Mouse (Mus musculus): Measurements from ENCODE around the gene Pax5.

Gene Pax5

GRCm38 (mm10) chr4:44674973-44675372 is 35.3 kb downstream of the Pax5 start:
- POLR2A ChIA-PET, result interaction anchor here in 1 of 4 experiments (0.7 kb wide), 1 partner anchor 181 kb away, joined by 3 read pairs; no protein-coding TSS in a partner anchor
- CTCF ChIA-PET, result no interaction called here

- ChIA-PET CTCF (interaction anchor here in 2 of 4 experiments (0.5 to 0.6 kb wide), 2 partner anchors 96 to 291 kb away, joined by 3 read pairs; no protein-coding TSS in a partner anchor), POLR2A (interaction anchor here in 2 of 4 experiments (0.5 to 1.1 kb wide), 2 partner anchors 11 to 929 kb away, joined by 3 to 8 read pairs; no protein-coding TSS in a partner anchor)
These were observed 36.6 kb downstream of the Pax5 start for GRCm38 (mm10) chr4:44673726-44674125.

DNA sequence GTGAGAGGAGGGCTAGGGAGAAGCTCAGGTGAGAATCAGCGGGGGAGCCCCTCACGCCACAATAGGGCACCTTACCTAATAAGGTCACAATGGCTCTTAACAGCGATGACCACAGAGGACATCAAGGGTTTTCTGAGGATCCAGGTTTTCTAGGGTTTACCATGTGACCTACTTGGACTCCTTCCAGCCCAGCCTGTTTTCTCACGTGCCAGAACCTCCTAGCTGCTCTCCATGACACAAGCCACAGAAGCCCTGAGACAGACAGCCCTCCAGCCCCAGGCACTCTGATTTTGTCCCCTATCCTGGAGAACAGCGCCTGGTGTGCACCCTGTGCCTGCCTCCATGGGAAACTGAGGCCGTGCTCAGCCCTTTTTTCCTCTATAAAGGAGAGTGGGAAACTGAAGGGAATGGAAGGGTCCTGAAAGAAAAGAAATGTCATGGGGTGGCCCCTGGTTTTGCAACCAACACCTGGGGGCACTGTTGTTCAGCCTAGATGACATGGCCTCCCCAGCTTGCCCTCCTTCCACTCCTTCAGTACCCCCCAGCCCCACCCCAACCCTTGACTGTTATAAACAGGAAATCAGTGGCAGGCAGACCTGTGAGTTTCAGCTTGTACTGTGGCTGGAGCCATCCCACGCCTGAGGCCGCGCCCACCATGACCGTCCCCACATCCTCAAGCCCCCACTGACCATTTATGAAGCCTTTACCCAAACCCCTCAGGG is 37.9 kb downstream of the Pax5 start:
- ChIA-PET CTCF (interaction anchor here in 1 of 4 experiments (0.7 to 1.5 kb wide), 2 partner anchors 15 to 52 kb away, joined by 3 to 4 read pairs; no protein-coding TSS in a partner anchor), POLR2A (interaction anchor here in 1 of 4 experiments (1.7 kb wide), 1 partner anchor 84 kb away, joined by 8 read pairs; the partner anchor contains the start of gene Zcchc7)

GRCm38 (mm10) chr4:44671486-44671885 is 38.8 kb downstream of the Pax5 start:
- ChIA-PET POLR2A (interaction anchor here in 2 of 4 experiments (0.6 to 1.7 kb wide), 4 partner anchors 45 to 302 kb away, joined by 3 to 8 read pairs (median 7); partner anchors contain the start of gene Zcchc7 (in 1 of the 2)), CTCF (interaction anchor here in 2 of 4 experiments (0.6 to 1.5 kb wide), 3 partner anchors 16 to 103 kb away, joined by 3 to 4 read pairs (median 3); no protein-coding TSS in a partner anchor)

DNA sequence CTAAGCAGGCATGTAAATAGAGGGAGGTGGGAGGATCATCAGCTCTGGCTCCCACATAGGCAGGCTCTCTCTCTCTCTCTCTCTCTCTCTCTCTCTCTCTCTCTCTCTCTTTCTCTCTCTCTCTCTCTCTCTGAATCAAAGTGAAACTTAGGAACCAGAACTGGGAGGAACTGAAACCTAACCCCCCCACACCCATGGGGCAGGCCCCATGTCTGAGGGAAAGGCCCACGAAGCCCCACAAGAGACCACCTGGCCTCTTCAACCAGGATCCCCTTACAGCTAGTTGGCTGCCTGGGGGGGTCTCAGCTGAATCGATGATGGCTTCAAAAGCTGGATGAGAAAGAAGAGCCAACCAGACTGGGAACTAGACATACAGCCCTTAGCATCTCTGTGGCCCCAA is 39.3 kb downstream of the Pax5 start:
- POLR2A ChIA-PET, result interaction anchor here in 2 of 4 experiments (0.6 to 1.7 kb wide), 4 partner anchors 44 to 302 kb away, joined by 3 to 8 read pairs (median 7); partner anchors contain the start of gene Zcchc7 (in 1 of the 2)
- CTCF ChIA-PET, result interaction anchor here in 3 of 4 experiments (0.5 to 0.7 kb wide), 4 partner anchors 97 to 1239 kb away, joined by 3 to 16 read pairs (median 4); no protein-coding TSS in a partner anchor

DNA sequence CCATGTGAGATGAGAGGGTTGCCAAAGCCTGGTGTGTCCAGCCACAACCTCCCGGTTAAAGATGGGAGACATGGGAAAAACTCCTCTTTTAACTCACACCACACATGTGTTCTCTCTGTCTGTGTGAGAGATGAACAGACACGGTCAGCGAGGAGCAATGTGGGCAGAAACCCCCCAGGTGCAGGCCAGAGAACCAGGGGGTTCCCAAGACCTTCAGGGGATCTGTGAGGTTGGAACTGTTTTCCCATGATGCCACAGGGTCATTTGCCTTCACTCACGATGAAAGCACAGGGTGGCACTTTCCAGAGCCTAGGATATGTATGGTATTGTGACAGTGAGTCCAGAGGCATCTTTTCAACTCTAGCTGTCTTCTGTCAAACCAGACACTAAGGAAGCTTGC is 39.9 kb downstream of the Pax5 start:
- ChIA-PET CTCF (interaction anchor here in 3 of 4 experiments (0.5 to 2.1 kb wide), 5 partner anchors 9 to 1239 kb away, joined by 3 to 16 read pairs (median 4); no protein-coding TSS in a partner anchor), POLR2A (interaction anchor here in 1 of 4 experiments (1.1 kb wide), 1 partner anchor 191 kb away, joined by 3 read pairs; no protein-coding TSS in a partner anchor)

GRCm38 (mm10) chr4:44669485-44670181 is 40.7 kb downstream of the Pax5 start:
- ChIA-PET POLR2A (interaction anchor here in 3 of 4 experiments (0.6 to 2.6 kb wide), 9 partner anchors 34 to 1328 kb away, joined by 3 to 12 read pairs (median 3); partner anchors contain the start of gene Zbtb5 (in 1 of the 3)), CTCF (interaction anchor here (0.5 to 2.1 kb wide), 29 partner anchors 8 to 1410 kb away, joined by 3 to 14 read pairs (median 3); partner anchors contain the start of gene Zcchc7 (in 1 of the 4))

DNA sequence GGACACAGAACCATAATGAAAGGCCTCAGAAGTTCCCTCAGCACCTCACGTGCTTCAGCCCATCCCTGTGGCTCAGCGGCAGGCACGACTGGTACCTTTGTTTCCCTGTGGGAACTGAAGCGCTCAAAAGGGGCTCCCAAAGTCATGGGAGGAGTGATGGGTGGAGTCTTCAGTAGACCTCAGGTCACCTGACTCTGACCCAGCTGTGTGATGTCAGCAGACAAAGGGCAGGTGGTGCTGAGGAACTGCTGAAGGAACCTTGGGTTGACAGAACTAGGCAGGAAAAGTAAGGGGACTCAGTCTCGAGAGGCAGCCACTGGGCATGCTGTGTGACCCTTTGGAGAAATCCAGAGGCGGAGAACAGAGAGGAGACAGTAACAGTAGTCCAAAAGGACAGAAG is 41.7 kb downstream of the Pax5 start:
- POLR2A ChIA-PET, result interaction anchor here in 2 of 4 experiments (0.5 to 2.6 kb wide), 11 partner anchors 10 to 656 kb away, joined by 3 to 12 read pairs (median 3); partner anchors contain the start of gene Zbtb5 (in 1 of the 2)
- CTCF ChIA-PET, result interaction anchor here (0.5 to 2.1 kb wide), 16 partner anchors 9 to 699 kb away, joined by 3 to 14 read pairs (median 4); no protein-coding TSS in a partner anchor

DNA sequence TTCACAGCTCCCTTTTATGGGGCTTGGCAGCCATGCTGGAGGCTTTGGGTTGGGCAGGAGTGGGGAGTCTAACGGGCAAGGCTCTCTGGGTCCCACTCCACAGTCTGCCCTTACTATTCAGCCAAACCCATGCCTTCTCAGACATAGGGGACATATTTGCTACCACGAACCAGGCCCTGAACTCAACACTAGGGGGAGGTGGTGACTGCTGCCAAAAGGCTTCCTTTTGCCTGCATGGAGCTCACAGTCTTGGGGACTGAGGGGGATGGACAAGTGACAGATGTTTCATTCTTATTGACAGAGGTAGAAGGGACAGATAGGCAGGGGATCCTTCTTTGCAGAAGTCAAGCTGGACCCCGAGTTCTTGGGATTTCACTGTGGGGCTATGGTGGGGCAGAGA is 42.1 kb downstream of the Pax5 start:
- POLR2A ChIA-PET, result interaction anchor here in 3 of 4 experiments (0.5 to 2.6 kb wide), 13 partner anchors 10 to 509 kb away, joined by 3 to 12 read pairs (median 3); partner anchors contain the start of gene Zbtb5 (in 1 of the 3)
- CTCF ChIA-PET, result interaction anchor here (0.6 to 2.1 kb wide), 12 partner anchors 32 to 503 kb away, joined by 3 to 14 read pairs (median 4); no protein-coding TSS in a partner anchor

GRCm38 (mm10) chr4:44667369-44667768 is 42.9 kb downstream of the Pax5 start:
- ChIA-PET CTCF (interaction anchor here in 1 of 4 experiments (0.6 kb wide), 1 partner anchor 305 kb away, joined by 3 read pairs; no protein-coding TSS in a partner anchor), POLR2A (interaction anchor here in 3 of 4 experiments (0.6 to 2.6 kb wide), 8 partner anchors 11 to 509 kb away, joined by 3 to 12 read pairs (median 3); no protein-coding TSS in a partner anchor)

GRCm38 (mm10) chr4:44664767-44665056 is 45.6 kb downstream of the Pax5 start:
- POLR2A ChIA-PET, result no interaction called here
- CTCF ChIA-PET, result no interaction called here

DNA sequence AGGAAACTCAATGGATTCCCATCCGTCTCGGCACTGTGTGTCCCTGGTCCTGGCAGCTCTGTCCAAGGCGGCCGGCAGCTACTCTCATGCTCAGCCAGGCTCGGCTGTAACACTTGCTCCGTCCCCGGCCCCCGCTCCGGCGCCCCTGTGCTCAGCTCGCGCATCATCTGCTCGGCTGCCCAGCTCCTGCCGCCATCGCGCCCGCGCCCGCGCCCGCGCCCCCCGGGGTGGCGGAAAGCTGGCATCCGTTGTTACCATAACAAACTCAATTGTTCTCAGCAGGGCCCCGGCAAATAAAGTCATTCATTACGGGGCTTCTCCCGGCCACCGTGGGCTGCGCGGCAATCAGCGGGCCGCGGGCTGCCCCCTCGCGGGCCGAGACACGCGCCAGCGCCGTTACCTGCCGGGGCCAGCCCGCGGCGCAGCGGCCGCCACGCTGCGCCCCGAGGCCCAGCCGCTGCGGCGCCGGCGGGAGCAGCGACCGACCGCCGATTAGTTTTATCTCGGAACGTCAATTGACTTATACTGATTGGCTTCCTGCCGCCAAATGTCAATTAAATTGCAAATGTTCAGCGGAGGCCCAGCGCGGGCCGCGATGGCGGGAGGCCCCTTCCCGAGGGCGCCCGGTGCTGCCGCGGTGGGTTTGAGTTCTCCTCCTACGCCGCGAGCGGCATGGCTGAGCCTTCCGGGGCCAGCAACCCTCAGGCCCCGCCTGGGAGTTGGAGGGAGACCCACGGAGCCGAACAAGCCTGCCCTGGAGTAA is 46.1 kb downstream of the Pax5 start:
- CTCF ChIA-PET, result interaction anchor here (0.6 to 1.2 kb wide), 8 partner anchors 10 to 919 kb away, joined by 3 to 5 read pairs (median 4); no protein-coding TSS in a partner anchor
- POLR2A ChIA-PET, result interaction anchor here in 2 of 4 experiments (0.6 to 2.4 kb wide), 6 partner anchors 10 to 92 kb away, joined by 3 to 10 read pairs (median 4); partner anchors contain the start of gene Zcchc7 (in 1 of the 2)

DNA sequence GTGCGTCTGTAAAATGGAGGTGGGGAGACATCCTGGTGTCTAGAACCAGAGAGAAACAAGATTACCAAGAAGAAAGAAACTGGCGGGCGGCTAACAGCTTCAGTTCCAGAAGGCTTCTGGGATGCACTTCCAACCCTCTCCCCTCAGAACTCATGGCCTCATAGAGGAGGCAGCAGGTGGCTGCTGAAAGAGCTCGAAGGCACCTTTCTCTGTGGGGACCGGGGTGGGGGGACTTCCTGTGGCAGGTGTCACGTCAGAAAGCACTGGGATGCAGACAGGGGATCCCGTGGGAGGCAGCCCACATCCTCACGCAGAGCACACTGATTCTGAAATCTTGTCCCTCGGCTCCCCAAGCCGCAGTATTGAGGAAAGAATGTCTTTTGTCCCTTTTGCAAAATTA is 46.8 kb downstream of the Pax5 start:
- ChIA-PET POLR2A (interaction anchor here in 2 of 4 experiments (0.6 to 2.4 kb wide), 7 partner anchors 9 to 108 kb away, joined by 3 to 10 read pairs (median 3); partner anchors contain the start of gene Zcchc7 (in 1 of the 2)), CTCF (interaction anchor here (0.6 to 1.2 kb wide), 10 partner anchors 9 to 918 kb away, joined by 3 to 5 read pairs (median 4); no protein-coding TSS in a partner anchor)

DNA sequence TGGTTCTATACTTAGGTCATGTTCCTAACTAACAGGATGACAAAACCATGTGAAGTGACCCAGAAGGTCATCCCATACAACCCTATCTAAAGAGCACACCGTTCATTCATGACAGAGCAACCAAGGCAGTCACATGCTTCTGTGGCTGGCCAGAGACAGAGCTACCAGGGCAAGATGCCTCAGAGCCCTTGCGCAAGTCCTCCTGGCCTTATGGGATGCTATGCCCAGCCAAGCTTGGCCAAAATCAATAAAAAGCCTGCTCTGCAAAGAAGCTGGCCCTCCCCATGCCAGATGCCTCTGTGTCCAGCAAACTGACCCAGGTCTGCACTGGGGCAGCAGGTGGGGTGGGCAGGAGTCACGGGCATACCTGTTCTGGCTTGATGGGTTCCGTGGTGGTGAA is 65.1 kb downstream of the Pax5 start:
- ChIA-PET CTCF (no interaction called here), POLR2A (no interaction called here)

GRCm38 (mm10) chr4:44641831-44642587 is 68.3 kb downstream of the Pax5 start:
- POLR2A ChIA-PET, result no interaction called here

DNA sequence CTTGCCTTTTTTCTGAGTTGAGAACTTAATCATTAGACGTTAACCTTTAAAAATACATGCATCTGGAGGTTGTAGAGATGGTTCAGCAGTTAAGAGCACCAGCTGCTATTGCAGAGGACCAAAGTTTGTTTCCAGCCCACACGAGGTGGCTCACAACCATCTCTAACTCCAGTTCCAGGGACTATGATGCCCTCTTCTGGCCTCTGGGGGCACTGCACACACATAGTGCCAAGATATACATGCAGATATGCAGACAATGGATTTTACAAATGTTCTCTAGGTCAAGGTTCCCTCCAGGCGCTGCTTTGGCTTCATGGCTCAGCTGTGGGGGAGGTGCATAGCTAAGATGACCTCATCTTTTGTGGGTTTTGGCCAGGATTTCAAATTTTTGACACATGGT is 74.7 kb downstream of the Pax5 start:
- POLR2A ChIA-PET, result interaction anchor here in 1 of 4 experiments (0.7 kb wide), 1 partner anchor 197 kb away, joined by 11 read pairs; no protein-coding TSS in a partner anchor
- CTCF ChIA-PET, result interaction anchor here in 3 of 4 experiments (0.6 to 1.5 kb wide), 4 partner anchors 50 to 393 kb away, joined by 3 to 4 read pairs (median 4); no protein-coding TSS in a partner anchor

More at GRCm38 (mm10) chr4:44641831-44642587, 68.3 kb downstream of the Pax5 start:
- CTCF ChIA-PET, result no interaction called here
